Mouse (Mus musculus): ENCODE results near the gene 2610318N02Rik. TPM values are rescaled to one million over a fixed set of nuclear protein-coding genes. Genes with fewer than 3 reads are reported as not detected.
A peak's percentile ranks its signal among the peaks of the same experiment; 100 is the strongest.

The 2610318N02Rik gene
- total RNA-seq, 2 experiments from 2014 or later: 4.8 to 6.1 TPM

DNA sequence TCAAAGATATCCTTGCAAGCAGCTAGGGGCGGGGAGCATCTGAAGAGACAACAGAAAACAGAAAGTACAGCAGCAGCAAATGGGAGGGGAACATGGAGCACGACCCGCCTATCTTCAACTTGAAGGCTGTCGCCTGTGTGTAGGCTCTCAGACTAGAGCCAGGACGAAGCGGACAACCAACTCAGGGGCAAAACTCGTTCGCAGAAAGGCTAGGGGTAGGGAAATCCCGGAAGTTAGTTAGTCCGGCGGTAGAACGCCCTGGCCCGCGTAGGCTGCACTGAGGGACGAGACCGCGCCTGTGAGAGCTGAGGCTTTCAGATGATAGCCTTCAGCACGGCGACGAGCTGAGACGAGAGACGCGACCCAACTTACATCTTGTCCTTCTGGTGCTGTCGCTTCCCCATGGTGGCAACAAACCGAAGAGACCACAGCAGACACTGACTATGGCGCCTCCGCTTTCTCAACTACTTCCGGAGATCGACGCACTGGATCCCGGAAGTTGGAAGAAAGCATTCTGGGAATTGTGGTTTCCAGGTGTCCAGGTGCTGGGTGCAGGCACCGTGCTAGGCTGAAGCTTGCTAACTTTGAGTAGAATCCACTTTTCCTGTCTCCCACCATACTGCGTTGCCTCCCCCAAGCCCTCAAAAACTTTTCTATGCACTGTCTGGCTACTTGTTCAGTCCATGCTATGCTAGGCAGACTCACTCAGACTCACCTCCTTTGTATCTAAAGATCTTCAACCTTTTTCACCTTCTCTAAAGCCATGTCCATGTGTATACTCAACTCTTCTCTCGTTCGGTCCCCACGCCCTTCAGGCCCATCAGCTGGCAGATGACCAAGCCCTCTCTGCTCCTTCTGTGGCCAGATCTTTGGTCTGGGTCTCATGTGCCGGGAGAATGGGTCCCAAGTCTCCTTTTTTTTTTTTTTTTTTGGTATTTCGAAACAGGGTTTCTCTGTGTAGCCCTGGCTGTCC is 13.9 kb downstream of the 2610318N02Rik start, which contains the start of gene Ppil2:
TSS of gene Ppil2 (minus strand) at position 487 of the 973 bp plus-strand sequence.
- peak; percentile 52 for DNase-seq
- intact Hi-C loops (cut with DNase I): loop anchor here (10.0 kb wide), 1 partner anchor 164 kb away; the partner anchor contains the start of gene Tmem191c

- no peak for DNase-seq
- intact Hi-C loops (cut with DNase I): no loop called here
Observed at GRCm38 (mm10) chr16:17104600-17104999, 20.4 kb downstream of the 2610318N02Rik start.

- intact Hi-C loops (cut with DNase I): no loop called here
- DNase-seq: peak; percentile 44
Observed at GRCm38 (mm10) chr16:17102630-17103220, 22.2 kb downstream of the 2610318N02Rik start.

DNA sequence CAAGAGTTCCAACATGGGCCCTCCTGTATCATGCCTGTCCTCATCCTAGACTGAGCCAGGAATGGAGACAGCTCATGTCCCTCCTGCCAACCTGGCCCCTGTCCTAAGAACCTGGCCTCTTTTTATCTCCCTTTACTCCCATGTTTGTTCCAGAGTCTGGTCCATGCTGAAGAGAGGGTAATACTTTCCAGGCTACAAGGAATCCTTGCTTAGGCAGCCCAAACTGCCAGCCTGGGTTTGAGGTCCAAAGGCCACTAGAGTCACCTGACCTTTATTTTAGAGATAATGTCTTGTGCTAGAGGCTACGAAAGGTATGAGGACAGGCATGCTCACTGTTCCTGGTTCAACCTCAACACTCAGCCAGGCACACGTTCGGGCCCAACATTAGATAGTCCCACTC is 28.0 kb downstream of the 2610318N02Rik start:
- intact Hi-C loops (cut with DNase I): no loop called here
- DNase-seq: no peak

GRCm38 (mm10) chr16:17088346-17088745 is 36.6 kb downstream of the 2610318N02Rik start:
- intact Hi-C loops (cut with DNase I): no loop called here
- no peak for DNase-seq

- DNase-seq: no peak
- intact Hi-C loops (cut with DNase I): no loop called here
Observed at GRCm38 (mm10) chr16:17086669-17087193, 38.2 kb downstream of the 2610318N02Rik start.

DNA sequence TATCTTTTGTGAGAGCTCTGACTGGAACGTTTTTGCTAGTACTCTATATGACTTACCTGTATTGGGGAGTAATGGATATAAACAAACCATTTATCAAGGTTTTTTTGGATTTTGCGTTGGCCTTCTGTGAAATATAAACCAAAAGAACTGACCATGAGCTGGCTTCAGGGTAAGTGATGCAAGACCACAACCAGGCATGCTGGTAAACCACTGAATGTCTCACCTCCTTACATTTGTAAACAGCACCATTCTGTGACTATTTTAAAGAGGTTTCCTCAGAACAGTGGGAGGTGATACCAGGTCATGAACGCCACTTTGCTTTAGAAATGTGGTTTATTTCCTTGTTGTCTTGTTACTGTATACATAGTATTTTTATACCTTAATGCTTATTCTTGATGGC is 38.7 kb downstream of the 2610318N02Rik start:
- intact Hi-C loops (cut with DNase I): no loop called here
- DNase-seq: no peak

DNA sequence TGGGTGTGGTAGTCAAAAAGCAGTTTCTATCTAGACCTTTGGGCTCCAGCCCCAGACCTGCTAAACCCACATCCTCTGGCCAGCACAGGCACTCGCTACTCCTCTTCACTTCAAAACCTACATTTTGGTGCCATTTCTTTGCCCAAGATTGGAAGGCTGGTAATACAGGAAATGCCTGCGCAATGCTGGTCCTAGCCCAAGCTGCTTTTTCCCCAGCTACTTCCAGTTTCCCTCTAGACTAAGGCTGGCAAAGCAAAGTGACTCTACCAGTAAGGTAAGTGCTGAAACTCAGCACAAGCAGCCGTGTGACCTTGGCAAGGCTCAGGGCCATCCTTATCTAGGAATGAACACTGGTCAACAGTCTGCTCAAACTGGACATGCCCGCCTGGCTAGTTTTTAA is 39.3 kb downstream of the 2610318N02Rik start:
- DNase-seq: no peak
- intact Hi-C loops (cut with DNase I): no loop called here

DNA sequence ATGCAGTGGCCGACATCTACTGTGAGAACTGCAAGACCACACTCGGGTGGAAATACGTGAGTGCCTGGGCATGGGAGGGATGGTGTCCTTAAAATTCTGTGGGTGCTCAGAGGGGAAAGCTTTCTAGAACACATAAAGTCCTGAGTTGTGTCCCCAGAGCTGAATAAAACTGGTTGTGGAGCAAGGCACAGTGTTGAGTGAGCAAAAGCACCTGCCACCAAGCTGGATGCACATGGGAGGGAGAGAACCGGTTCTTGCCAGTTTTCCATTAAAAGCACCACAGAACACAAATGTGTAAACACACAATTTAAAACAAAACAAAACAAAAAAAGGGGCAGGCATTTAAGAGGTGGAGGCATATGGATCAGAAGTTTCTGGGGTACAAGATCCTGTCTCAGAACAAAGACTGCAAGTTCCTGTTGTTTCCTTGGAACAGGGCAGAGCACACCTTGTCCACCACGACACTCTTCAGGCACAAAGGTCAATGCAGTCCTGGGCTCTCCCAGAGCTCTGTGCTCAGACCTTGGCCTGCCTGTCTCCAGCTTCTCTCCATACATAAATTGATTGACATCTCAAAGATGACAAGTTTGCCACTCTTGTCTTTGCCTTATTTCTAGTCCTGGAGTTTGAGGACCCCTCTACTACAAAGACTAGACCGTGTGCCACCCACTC is 42.7 kb downstream of the 2610318N02Rik start:
- intact Hi-C loops (cut with DNase I): no loop called here
- DNase-seq: no peak

- intact Hi-C loops (cut with DNase I): no loop called here
- peak; percentile 26 for DNase-seq
Observed at GRCm38 (mm10) chr16:17078101-17078500, 46.9 kb downstream of the 2610318N02Rik start.

GRCm38 (mm10) chr16:17076869-17077268 is 48.1 kb downstream of the 2610318N02Rik start:
- no peak for DNase-seq
- intact Hi-C loops (cut with DNase I): no loop called here

GRCm38 (mm10) chr16:17076301-17076700 is 48.7 kb downstream of the 2610318N02Rik start:
- DNase-seq: no peak
- intact Hi-C loops (cut with DNase I): no loop called here

GRCm38 (mm10) chr16:17073000-17073399 is 52.0 kb downstream of the 2610318N02Rik start:
- intact Hi-C loops (cut with DNase I): no loop called here
- DNase-seq: no peak

DNA sequence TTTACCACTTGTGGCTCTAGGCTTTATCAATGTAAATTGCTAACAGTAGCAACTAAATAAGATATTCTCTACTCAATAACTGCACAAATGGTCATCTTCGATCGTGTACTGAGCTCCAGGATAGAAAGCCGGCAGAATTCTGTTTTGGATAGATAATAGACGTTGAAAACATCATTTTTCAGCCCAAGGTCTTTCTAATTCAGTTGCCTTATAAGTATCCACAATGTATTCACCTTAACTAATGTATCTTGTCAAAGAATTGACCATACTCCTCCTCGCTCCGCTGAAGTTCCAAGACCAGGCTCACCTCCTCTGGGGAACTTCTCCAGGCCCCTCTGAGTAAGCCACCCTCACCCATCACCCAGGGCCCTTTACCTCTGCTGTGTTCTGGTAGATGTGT is 54.3 kb downstream of the 2610318N02Rik start:
- DNase-seq: no peak
- intact Hi-C loops (cut with DNase I): no loop called here

- intact Hi-C loops (cut with DNase I): no loop called here
- DNase-seq: peak; percentile 94
Observed at GRCm38 (mm10) chr16:17069511-17070443, 55.2 kb downstream of the 2610318N02Rik start, which contains the start of gene Ypel1. Gene Ypel1 (plus strand): TSS chr16:17069696.

DNA sequence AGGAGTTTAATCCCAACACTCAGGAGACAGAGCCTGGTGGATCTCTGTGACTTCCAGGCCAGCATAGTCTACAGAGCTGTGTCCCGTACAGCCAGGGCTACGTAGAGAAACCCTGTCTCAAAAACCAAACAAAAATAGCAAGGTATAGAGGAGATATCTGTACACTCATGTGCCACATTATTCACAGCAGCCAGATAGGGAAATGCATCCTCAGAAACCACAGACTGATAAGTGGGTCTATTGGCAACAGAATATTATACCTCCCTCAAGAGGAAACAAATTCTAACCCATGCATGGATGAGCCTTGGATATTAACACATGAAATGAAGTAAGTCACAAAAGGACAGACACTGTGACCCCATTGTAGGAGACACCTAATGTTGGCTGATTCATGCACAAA is 57.4 kb downstream of the 2610318N02Rik start:
- intact Hi-C loops (cut with DNase I): no loop called here
- DNase-seq: no peak

Data from left cerebral cortex, postnatal 4 days (tissue).